Mouse (Mus musculus): Measurements from ENCODE around the gene Oxsr1. TPM values are rescaled to one million over a fixed set of nuclear protein-coding genes. Genes with fewer than 3 reads are reported as not detected.
A peak's percentile ranks its signal among the peaks of the same experiment; 100 is the strongest.

Gene Oxsr1
- polyA plus RNA-seq, 1 experiment = 47.9 TPM

DNA sequence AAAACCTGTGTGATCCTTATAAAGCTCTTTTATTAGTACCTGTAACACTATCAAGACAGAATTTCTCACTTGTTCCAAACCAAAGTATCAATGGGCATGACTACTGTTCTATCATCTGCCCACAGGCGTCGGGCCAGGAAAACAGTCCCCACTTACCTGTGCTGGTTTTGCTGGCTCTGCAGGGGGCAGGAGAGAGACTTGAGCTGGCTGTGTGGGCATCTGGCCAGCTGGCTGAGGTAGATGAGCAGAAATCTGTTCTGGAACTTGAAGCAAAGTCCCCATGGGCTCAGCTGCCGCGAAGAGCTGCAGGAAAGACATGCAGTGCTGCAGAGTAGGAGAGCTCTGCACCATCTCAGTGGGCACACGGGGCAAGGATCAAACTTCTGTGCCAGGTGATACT lies 75.4 kb downstream of the Oxsr1 start:
- 23% methylated on average over 5 of the region's 5 CpGs for WGBS
- peak; percentile 42 to 53 for DNase-seq
- Histone ChIP-seq H3K4me3 (replicated peaks; ENCODE audit: insufficient read depth, low read depth, low read length) (no peak overlapping the region), H3K27me3 (ENCODE audit: control insufficient read depth, insufficient read depth, low read length) (no peaks in the 10 kb centered on the region), H3K27ac (ENCODE audit: insufficient read depth, low read length) (no peak overlapping the region), H3K4me1 (ENCODE audit: control insufficient read depth, insufficient read depth, low read length) (no peaks in the 10 kb centered on the region; the same call in 1 of the 2 replicates)
- TF ChIP-seq CTCF (IDR thresholded peaks at IDR 0.05; ENCODE audit: borderline replicate concordance, insufficient read depth, low read depth, low read length) (no peak), POLR2A (IDR thresholded peaks at IDR 0.05; ENCODE audit: borderline replicate concordance, insufficient read depth, low read length) (no peak)

GRCm38 (mm10) chr9:119243981-119244380 lies 78.2 kb downstream of the Oxsr1 start:
- no peak for TF ChIP-seq CTCF (IDR thresholded peaks at IDR 0.05; ENCODE audit: borderline replicate concordance, insufficient read depth, low read depth, low read length)
- TF ChIP-seq POLR2A (IDR thresholded peaks at IDR 0.05; ENCODE audit: borderline replicate concordance, insufficient read depth, low read length) = no peak

DNA sequence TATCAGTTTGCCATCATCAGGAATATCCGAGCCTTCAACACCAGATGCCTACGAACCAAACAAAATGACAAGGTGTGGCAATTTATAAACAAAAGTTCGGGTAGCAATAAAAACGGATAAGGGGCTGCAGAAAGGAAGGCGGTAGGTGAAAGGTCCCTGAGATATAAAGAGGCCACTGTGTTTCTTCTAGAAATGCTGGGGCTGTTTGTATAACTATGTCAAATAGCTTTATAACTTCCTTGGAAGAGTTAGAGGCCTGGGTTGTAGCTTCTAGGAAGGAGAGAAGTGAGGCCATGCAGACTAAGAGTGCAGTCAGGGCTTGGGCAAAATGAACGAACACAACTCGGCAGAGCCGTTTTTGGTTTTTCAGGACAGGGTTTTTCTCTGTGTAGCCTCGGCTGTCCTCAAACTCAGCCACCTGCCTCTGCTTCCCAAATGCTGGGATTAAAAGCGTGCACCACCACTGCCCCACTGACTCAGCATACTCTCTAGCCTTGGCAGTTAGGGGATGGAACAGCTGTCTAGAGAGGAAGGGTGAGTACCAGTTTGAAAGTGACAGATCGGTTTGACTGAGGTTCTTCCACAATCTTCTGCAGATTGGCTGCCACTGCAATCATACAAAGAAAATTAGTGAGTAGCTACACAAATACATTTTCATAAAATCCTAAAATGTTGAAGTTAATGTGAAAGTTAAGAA lies 80.9 kb downstream of the Oxsr1 start:
- WGBS = 87% methylated on average over 11 of the region's 11 CpGs
- no peak overlapping the region for H3K27ac ChIP-seq (ENCODE audit: insufficient read depth, low read length)
- H3K4me1 ChIP-seq (ENCODE audit: control insufficient read depth, insufficient read depth, low read length) = no peaks in the 10 kb centered on the region
- DNase-seq = no peak
- TF ChIP-seq POLR2A (IDR thresholded peaks at IDR 0.05; ENCODE audit: borderline replicate concordance, insufficient read depth, low read length) = no peak
- H3K27me3 ChIP-seq (ENCODE audit: control insufficient read depth, insufficient read depth, low read length) = no peaks in the 10 kb centered on the region
- H3K4me3 ChIP-seq (replicated peaks; ENCODE audit: insufficient read depth, low read depth, low read length) = no peak overlapping the region

More at GRCm38 (mm10) chr9:119243981-119244380, 78.2 kb downstream of the Oxsr1 start:
- no peak for DNase-seq
- no peaks in the 10 kb centered on the region; the same call in 1 of the 2 replicates for H3K4me1 ChIP-seq (ENCODE audit: control insufficient read depth, insufficient read depth, low read length)
- no peak overlapping the region for H3K27ac ChIP-seq (ENCODE audit: insufficient read depth, low read length)
- no peaks in the 10 kb centered on the region for H3K27me3 ChIP-seq (ENCODE audit: control insufficient read depth, insufficient read depth, low read length)
- WGBS = 97% methylated on average over 3 of the region's 3 CpGs
- H3K4me3 ChIP-seq (replicated peaks; ENCODE audit: insufficient read depth, low read depth, low read length) = no peak overlapping the region

- WGBS = 89% methylated on average over 10 of the region's 10 CpGs
- H3K27me3 ChIP-seq (ENCODE audit: control insufficient read depth, insufficient read depth, low read length) = no peaks in the 10 kb centered on the region
- TF ChIP-seq POLR2A (IDR thresholded peaks at IDR 0.05; ENCODE audit: borderline replicate concordance, insufficient read depth, low read length) (no peak), CTCF (IDR thresholded peaks at IDR 0.05; ENCODE audit: borderline replicate concordance, insufficient read depth, low read depth, low read length) (no peak)
- H3K27ac ChIP-seq (ENCODE audit: insufficient read depth, low read length) = no peak overlapping the region
- H3K4me1 ChIP-seq (ENCODE audit: control insufficient read depth, insufficient read depth, low read length) = no peaks in the 10 kb centered on the region
- no peak overlapping the region for H3K4me3 ChIP-seq (replicated peaks; ENCODE audit: insufficient read depth, low read depth, low read length)
- no peak for DNase-seq
Measured at GRCm38 (mm10) chr9:119240286-119240997, 81.8 kb downstream of the Oxsr1 start.

GRCm38 (mm10) chr9:119239274-119239673 lies 83.0 kb downstream of the Oxsr1 start:
- Histone ChIP-seq H3K27me3 (ENCODE audit: control insufficient read depth, insufficient read depth, low read length) (no peaks in the 10 kb centered on the region), H3K4me3 (replicated peaks; ENCODE audit: insufficient read depth, low read depth, low read length) (no peak overlapping the region), H3K27ac (ENCODE audit: insufficient read depth, low read length) (no peak overlapping the region), H3K4me1 (ENCODE audit: control insufficient read depth, insufficient read depth, low read length) (no peaks in the 10 kb centered on the region)
- TF ChIP-seq POLR2A (IDR thresholded peaks at IDR 0.05; ENCODE audit: borderline replicate concordance, insufficient read depth, low read length) = no peak
- no peak for TF ChIP-seq CTCF (IDR thresholded peaks at IDR 0.05; ENCODE audit: borderline replicate concordance, insufficient read depth, low read depth, low read length)
- DNase-seq = no peak
- WGBS = 94% methylated on average over 3 of the region's 3 CpGs

DNA sequence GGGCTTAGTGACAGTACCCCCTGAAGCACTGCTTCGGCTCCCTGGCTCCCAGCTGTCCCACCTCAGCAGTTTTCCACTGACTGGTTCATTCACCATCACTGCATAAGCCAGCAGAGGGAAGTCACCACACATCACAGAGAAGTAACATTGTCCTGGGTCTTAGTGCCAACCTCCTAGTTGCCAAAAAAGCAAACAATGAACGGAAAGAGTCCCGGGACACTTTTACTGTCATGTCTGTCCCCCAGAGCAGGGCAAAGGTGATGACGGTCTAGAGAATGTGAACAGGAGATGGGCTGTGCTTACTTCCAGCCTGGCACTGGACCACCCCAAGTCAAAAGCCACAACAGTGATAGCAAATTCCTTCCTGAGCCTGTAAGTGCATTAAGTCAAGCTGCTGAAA lies 83.4 kb downstream of the Oxsr1 start:
- no peak for DNase-seq
- WGBS = 77% methylated on average over 4 of the region's 4 CpGs
- Histone ChIP-seq H3K27me3 (ENCODE audit: control insufficient read depth, insufficient read depth, low read length) (no peaks in the 10 kb centered on the region), H3K27ac (ENCODE audit: insufficient read depth, low read length) (no peak overlapping the region), H3K4me1 (ENCODE audit: control insufficient read depth, insufficient read depth, low read length) (no peaks in the 10 kb centered on the region), H3K4me3 (replicated peaks; ENCODE audit: insufficient read depth, low read depth, low read length) (no peak overlapping the region)
- TF ChIP-seq CTCF (IDR thresholded peaks at IDR 0.05; ENCODE audit: borderline replicate concordance, insufficient read depth, low read depth, low read length) (no peak), POLR2A (IDR thresholded peaks at IDR 0.05; ENCODE audit: borderline replicate concordance, insufficient read depth, low read length) (no peak)

GRCm38 (mm10) chr9:119231552-119231951 lies 90.7 kb downstream of the Oxsr1 start:
- Histone ChIP-seq H3K4me1 (ENCODE audit: control insufficient read depth, insufficient read depth, low read length) (no peaks in the 10 kb centered on the region), H3K4me3 (replicated peaks; ENCODE audit: insufficient read depth, low read depth, low read length) (no peak overlapping the region), H3K27ac (ENCODE audit: insufficient read depth, low read length) (no peak overlapping the region), H3K27me3 (ENCODE audit: control insufficient read depth, insufficient read depth, low read length) (no peaks in the 10 kb centered on the region)
- TF ChIP-seq CTCF (IDR thresholded peaks at IDR 0.05; ENCODE audit: borderline replicate concordance, insufficient read depth, low read depth, low read length) (no peak), POLR2A (IDR thresholded peaks at IDR 0.05; ENCODE audit: borderline replicate concordance, insufficient read depth, low read length) (no peak)
- DNase-seq = no peak
- 98% methylated on average over 7 of the region's 7 CpGs for WGBS

- TF ChIP-seq CTCF (IDR thresholded peaks at IDR 0.05; ENCODE audit: borderline replicate concordance, insufficient read depth, low read depth, low read length) (no peak), POLR2A (IDR thresholded peaks at IDR 0.05; ENCODE audit: borderline replicate concordance, insufficient read depth, low read length) (no peak)
- Histone ChIP-seq H3K4me3 (replicated peaks; ENCODE audit: insufficient read depth, low read depth, low read length) (no peak overlapping the region), H3K4me1 (ENCODE audit: control insufficient read depth, insufficient read depth, low read length) (no peaks in the 10 kb centered on the region), H3K27me3 (ENCODE audit: control insufficient read depth, insufficient read depth, low read length) (no peaks in the 10 kb centered on the region), H3K27ac (ENCODE audit: insufficient read depth, low read length) (no peak overlapping the region)
- DNase-seq = no peak
- 93% methylated on average over 2 of the region's 2 CpGs for WGBS
Measured at GRCm38 (mm10) chr9:119230829-119231228, 91.4 kb downstream of the Oxsr1 start.

All from cerebellum, adult 2 months (tissue).